Mouse (Mus musculus) spleen, adult 2 months (tissue): ENCODE measurements around the gene Nmnat1. TPM values are rescaled to one million over a fixed set of nuclear protein-coding genes. Genes with fewer than 3 reads are reported as not detected.
A peak's percentile ranks its signal among the peaks of the same experiment; 100 is the strongest.

Experiments used
- DNase-seq, 2 experiments: peaks; one replicate each; pipeline versions ENCODE4 v3.0.0 to v3.0.0-alpha.2; 2012 to 2021; ENCODE audit warnings: low spot score in 2 of 2, low read depth in 1 of 2
- H3K27ac ChIP-seq: fragments of 200-500 bp; 2 replicates; pipeline ENCODE4 v1.5.1; 2012; ENCODE audit warnings: low read length, inconsistent platforms; ENCODE audit not compliant: insufficient read depth
- H3K27me3 ChIP-seq: fragments of 200-500 bp; 2 replicates; pipeline ENCODE4 v1.6.1; 2012; ENCODE audit warnings: mild to moderate bottlenecking, moderate library complexity, low read length, inconsistent platforms; ENCODE audit not compliant: control insufficient read depth, insufficient read depth
- H3K36me3 ChIP-seq: fragments of 200-500 bp; 2 replicates; pipeline ENCODE4 v1.6.1; 2012; ENCODE audit warnings: mild to moderate bottlenecking, low read length, inconsistent platforms; ENCODE audit not compliant: control insufficient read depth, insufficient read depth
- H3K4me1 ChIP-seq: fragments of 200-500 bp; 2 replicates; pipeline ENCODE4 v1.6.1; 2011; ENCODE audit warnings: inconsistent platforms; ENCODE audit not compliant: control insufficient read depth, insufficient read depth, insufficient read length
- H3K4me3 ChIP-seq: fragments of 200-500 bp; 2 replicates; pipeline ENCODE4 v1.5.1; 2011; ENCODE audit warnings: mild to moderate bottlenecking, inconsistent platforms; ENCODE audit not compliant: insufficient read depth, insufficient read length; ENCODE audit errors: extremely low read depth
- CTCF ChIP-seq: fragments of 200-500 bp; IDR thresholded peaks from 2 replicates; pipeline ENCODE4 v1.5.1; 2011; ENCODE audit warnings: mild to moderate bottlenecking, inconsistent platforms; ENCODE audit not compliant: insufficient read depth, insufficient read length, insufficient replicate concordance; ENCODE audit errors: extremely low read depth
- POLR2A ChIP-seq: fragments of 200-500 bp; IDR thresholded peaks from 2 replicates; pipeline ENCODE4 v1.6.1; 2011; ENCODE audit warnings: low read depth, low read length, inconsistent platforms
- WGBS: fragments of 180-500 bp; shearing (Covaris S2); methylation state at CpG from one replicate; pipeline ENCODE4 v1.1.7; 2018; 5-methylcytosine and 5-hydroxymethylcytosine counted together
- polyA plus RNA-seq: library from polyadenylated mRNA; depleted of rRNA; stranded (reverse); fragments of >200 nt; gene quantifications from 2 replicates; pipeline ENCODE4 v1.2.3, GENCODE M21; 2012

The Nmnat1 gene
- polyA plus RNA-seq, 1 experiment: 4.2 TPM

DNA sequence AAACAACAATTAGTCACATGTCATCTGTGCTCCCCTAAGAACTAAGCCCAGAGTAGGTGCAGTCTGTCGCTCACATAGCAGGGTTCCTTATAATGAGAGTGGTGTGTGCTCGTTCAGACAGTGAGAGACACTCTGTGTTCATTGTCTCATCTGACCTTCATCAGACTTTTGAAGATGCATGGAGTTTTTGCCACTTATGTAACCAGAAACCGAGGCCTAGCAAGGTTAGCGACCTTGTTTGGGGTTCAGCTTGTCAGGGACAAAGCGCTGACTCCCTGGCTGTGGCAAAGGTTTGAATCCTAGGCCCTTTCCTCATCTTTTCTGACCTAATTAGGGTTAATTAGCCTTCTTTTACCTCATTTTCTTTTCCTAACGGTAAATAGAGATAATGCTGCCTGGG, 39.0 kb upstream of the Nmnat1 start:
- Histone ChIP-seq H3K27ac (no peak overlapping the region), H3K27me3 (no peaks in the 10 kb centered on the region), H3K4me1 (no peaks in the 10 kb centered on the region), H3K36me3 (no peaks in the 10 kb centered on the region), H3K4me3 (no peak overlapping the region)
- no peak for DNase-seq
- 92% methylated on average over 6 of the region's 6 CpGs for WGBS
- TF ChIP-seq POLR2A (no peak), CTCF (no peak)

DNA sequence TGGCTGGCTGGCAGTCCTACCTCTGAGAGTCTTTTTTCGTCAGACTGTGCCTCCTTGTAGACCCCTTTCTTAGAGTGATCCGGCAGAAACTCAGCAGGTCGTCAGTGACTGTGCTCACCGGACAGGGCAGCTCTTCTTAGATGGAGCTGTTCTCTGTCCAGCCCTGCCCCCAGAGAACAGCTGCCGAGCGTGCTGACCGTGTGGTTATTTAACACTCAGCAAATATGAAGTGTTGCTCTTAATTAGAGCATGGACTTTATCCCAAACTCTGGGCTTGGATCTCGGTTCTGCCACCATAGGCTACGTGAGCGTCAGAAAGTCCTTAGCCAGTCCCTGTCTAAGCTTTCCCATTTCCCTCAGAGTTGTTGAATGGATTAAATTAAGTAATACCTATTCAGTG, 36.3 kb upstream of the Nmnat1 start:
- Histone ChIP-seq H3K4me1 (peaks cover 3% of the 10 kb centered on the region; the same call in 1 of the 2 replicates), H3K36me3 (no peaks in the 10 kb centered on the region), H3K27ac (no peak overlapping the region), H3K27me3 (no peaks in the 10 kb centered on the region), H3K4me3 (no peak overlapping the region)
- WGBS: 87% methylated on average over 10 of the region's 10 CpGs
- DNase-seq: no peak
- TF ChIP-seq CTCF: no peak
- no peak for TF ChIP-seq POLR2A

DNA sequence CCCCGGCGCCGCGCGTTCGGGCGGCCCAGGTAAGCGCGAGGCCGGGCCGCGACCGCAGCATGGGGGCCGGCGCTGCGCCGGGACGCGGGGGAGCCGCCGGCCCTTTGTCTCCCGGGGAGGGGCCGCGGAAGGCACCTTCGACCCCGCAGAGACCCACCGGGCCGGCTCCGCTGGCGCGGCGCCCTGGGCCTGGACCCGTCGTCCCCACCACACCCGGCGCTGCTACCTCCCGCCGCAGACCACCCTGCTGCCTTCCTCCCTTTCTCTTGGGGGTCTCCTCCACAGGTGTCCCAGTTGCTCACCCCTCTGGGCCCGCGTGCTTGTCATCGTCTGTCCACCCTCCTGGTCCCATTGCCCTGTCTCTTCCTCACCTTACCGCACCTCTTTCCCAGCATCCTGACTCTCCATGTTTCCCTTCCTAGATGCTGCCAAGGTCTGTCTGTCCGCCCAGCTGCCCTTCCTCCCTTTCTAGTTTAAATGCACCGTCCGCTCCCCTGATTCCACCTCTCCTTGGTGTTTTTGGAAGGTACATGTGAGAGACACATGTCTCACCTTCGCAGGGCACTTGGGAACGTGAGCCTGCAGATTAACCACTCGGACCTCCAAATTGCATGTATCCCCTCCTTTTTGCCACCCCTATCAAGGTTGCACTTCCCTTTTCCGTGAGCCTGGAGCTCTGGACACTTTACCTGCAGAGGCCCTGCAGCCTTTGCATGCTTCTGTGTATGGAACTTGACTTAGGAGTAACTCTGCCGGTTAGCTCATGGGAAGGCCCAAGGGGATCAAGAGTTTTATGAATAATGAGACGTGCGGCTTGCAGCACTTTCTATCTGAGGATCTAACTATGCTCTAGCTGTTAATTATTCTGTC, 33.6 kb upstream of the Nmnat1 start:
- Histone ChIP-seq H3K4me1 (peaks cover 3% of the 10 kb centered on the region; the same call in 1 of the 2 replicates), H3K4me3 (peak overlapping the region; percentile 52), H3K27ac (no peak overlapping the region), H3K36me3 (no peaks in the 10 kb centered on the region), H3K27me3 (no peaks in the 10 kb centered on the region)
- no peak for TF ChIP-seq CTCF
- no peak for TF ChIP-seq POLR2A
- WGBS: 10% methylated on average over 47 of the region's 52 CpGs
- peak in 1 of 2 experiments; percentile 10 for DNase-seq

DNA sequence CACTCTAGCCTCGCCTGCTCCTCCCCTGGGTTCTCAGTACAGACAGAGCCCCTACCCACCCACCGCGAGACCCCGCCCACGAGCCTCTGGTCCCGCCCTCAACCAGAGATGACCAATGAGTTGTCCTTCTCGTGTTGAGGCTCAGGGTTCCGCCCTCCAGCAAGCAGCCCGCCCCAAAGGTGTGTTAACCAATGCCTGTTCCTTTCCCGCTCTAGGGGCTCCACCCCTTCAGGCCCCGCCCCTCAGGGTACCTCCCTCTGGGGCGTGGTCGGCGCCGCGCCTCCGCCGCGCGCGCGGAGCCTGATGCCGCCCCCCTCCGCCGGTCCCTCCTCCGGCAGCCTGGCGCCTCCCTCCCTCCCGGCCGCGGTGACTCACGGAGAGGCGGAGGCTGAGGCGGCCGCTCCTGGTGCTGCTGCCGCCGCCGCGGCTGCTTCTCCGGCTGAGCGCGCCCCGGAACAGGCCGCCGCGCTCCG, 32.9 kb upstream of the Nmnat1 start, which contains the start of gene Ctnnbip1:
Gene Ctnnbip1 (plus strand): TSS at position 369 of the 473 bp plus-strand sequence.
- no peaks in the 10 kb centered on the region for H3K27me3 ChIP-seq
- H3K4me3 ChIP-seq: peak within 1 kb of the TSS; percentile 52
- no peak for TF ChIP-seq POLR2A
- TF ChIP-seq CTCF: no peak
- DNase-seq: peak; percentile 85 to 92
- no peak within 1 kb of the TSS for H3K27ac ChIP-seq
- H3K4me1 ChIP-seq: peaks cover 3% of the 10 kb centered on the region; the same call in 1 of the 2 replicates
- 1% methylated on average over 40 of the region's 46 CpGs for WGBS
- no peaks in the 10 kb centered on the region for H3K36me3 ChIP-seq

DNA sequence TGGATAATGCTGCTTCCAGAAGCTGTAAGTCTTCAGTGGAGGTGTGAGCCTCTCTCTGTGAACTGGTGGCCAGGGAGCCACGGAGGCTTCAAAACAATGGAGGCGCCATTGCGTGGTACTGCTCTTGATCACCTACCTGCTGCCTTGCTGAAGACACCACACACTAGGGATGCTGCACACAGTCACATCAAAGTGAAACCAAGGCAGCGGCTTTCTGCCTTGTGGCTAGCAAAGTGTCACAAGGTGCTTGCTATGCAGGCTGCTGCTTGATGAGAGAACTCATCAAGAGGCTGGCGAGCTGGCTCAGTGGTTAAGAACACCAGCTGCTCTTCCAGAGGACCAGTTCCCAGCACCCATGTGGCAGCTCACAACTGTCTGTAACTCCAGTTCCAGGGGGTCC, 30.7 kb upstream of the Nmnat1 start:
- no peak for DNase-seq
- TF ChIP-seq POLR2A (no peak), CTCF (no peak)
- H3K27ac ChIP-seq: no peak overlapping the region

DNA sequence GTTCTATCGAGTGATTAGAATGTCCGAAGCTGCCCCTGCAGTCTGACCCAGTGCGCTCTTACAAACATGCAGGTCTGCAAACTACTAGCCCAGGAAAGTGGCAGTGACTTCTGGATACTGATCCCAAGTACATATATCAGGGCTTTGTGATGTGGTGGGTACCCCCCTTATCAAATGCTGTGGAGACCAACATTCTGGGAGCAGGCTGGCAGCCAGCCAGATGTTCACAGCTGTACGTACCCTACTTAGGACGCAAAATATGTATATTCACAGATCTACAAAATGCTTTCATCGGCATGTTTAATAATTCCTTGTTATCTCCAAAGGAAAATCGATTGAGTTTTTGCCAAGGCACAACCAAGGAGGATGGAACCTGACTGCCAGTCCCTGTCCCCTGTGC, 27.1 kb upstream of the Nmnat1 start:
- DNase-seq: no peak
- H3K36me3 ChIP-seq: no peaks in the 10 kb centered on the region
- TF ChIP-seq POLR2A (no peak), CTCF (no peak)
- H3K4me3 ChIP-seq: no peak overlapping the region
- WGBS: 93% methylated on average over 7 of the region's 7 CpGs
- no peaks in the 10 kb centered on the region for H3K27me3 ChIP-seq
- H3K4me1 ChIP-seq: no peaks in the 10 kb centered on the region; the same call in 1 of the 2 replicates
- H3K27ac ChIP-seq: no peak overlapping the region

More for the DNA sequence above, 30.7 kb upstream of the Nmnat1 start:
- Histone ChIP-seq H3K27me3 (no peaks in the 10 kb centered on the region), H3K4me1 (peaks cover 3% of the 10 kb centered on the region; the same call in 1 of the 2 replicates), H3K36me3 (no peaks in the 10 kb centered on the region), H3K4me3 (no peak overlapping the region)
- 78% methylated on average over 5 of the region's 5 CpGs for WGBS
